Mouse (Mus musculus): ENCODE data around the gene Lrrc10b.

DNA sequence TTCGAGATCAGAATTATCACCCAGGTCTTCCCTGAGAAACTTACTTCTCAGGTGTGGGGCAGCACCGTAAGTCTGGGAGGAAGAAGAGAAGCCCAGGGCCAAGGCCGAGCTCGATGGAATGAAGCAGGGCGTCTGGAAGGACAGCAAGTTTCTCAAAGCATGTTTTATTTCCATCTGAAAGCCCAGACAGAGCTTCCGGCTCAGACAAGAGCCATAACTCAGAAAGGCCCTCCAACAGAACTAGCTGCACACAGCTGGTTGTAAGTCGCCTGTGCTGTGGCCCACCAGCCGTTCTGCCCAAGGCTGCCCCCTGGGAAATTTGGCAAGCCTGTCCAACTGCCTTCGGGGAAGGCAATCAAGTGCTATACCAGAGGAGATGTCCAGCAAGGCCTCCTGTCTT, 29.8 kb downstream of the Lrrc10b start:
- TF ChIP-seq POLR2A (IDR thresholded peaks at IDR 0.05; ENCODE audit: low read depth, low read length): no peak
- TF ChIP-seq CTCF (IDR thresholded peaks at IDR 0.05; ENCODE audit: extremely low read depth, insufficient read length, insufficient replicate concordance, low read depth, low read length): no peak
